Mouse (Mus musculus): ENCODE data around the gene Hist2h2ab. TPM values are rescaled to one million over a fixed set of nuclear protein-coding genes. Genes with fewer than 3 reads are reported as not detected.

Hist2h2ab gene
- polyA plus RNA-seq, 2 experiments = 0.99 to 1.7 TPM

DNA sequence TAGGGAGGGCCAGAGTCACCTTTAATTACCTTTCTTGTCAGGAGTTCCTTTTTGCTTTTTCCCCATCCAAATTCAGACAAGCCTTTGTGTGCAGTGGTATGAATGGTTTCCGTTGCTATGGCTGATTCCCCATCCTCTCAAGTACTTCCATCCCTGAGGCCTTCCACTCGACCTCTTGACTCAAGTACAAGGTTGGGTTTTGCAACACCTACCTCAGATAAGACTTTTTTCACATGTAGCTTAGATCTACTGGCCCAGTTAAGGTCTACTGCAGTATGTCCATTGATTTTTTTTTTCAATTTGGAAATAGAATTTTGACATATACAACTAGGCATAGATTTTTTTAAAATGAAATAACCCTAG is 12.1 kb downstream of the Hist2h2ab start:
- no peaks in the 10 kb centered on the region for H3K27me3 ChIP-seq (ENCODE audit: control insufficient read depth, insufficient read depth, low read length)
- no peak for TF ChIP-seq POLR2A (IDR thresholded peaks at IDR 0.05; ENCODE audit: borderline replicate concordance, extremely low read depth, insufficient read depth, insufficient read length)
- no peak for DNase-seq (ENCODE audit: low spot score)
- H3K4me2 ChIP-seq (replicated peaks; ENCODE audit: low read depth, low read length, severe bottlenecking) = no peak overlapping the region
- no peak overlapping the region for H3K9ac ChIP-seq (ENCODE audit: low read depth, low read length, severe bottlenecking)
- H3K4me1 ChIP-seq (ENCODE audit: control insufficient read depth, insufficient read depth, low read length) = no peaks in the 10 kb centered on the region
- no peak overlapping the region for H3K27ac ChIP-seq (replicated peaks; ENCODE audit: low read depth, low read length)
- no peak for ATAC-seq (ENCODE audit: low FRiP score, low read depth)
- 60% methylated on average over 2 of the region's 2 CpGs for WGBS
- H3K9me3 ChIP-seq (ENCODE audit: control insufficient read depth, low read length) = no peaks in the 10 kb centered on the region
- no peaks in the 10 kb centered on the region for H3K36me3 ChIP-seq (ENCODE audit: control insufficient read depth, insufficient read depth, low read length)
- H3K4me3 ChIP-seq (replicated peaks; ENCODE audit: low read length) = no peak overlapping the region

DNA sequence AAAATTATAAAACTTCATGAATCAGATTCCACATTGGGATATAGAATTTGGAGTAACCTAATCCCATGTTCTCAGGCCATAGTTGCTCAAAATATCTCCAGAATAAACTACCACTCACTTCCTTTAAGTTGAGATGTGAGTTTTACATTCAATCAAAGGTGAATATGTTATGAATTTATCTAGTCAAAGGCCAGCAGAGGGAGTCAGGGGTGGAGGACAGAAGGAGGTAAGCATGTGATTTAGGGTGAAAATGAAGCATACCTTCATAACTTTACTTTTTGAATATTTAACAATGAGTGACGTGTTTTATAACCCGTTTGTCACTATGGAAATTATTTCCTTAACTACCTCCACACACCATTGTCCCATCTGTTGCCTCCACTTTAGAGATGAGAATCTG is 15.2 kb downstream of the Hist2h2ab start:
- Histone ChIP-seq H3K27ac (replicated peaks; ENCODE audit: low read depth, low read length) (no peak overlapping the region), H3K4me1 (ENCODE audit: control insufficient read depth, insufficient read depth, low read length) (peaks cover 2% of the 10 kb centered on the region; the same call in 1 of the 2 replicates), H3K9me3 (ENCODE audit: control insufficient read depth, low read length) (no peaks in the 10 kb centered on the region), H3K27me3 (ENCODE audit: control insufficient read depth, insufficient read depth, low read length) (no peaks in the 10 kb centered on the region), H3K4me3 (replicated peaks; ENCODE audit: low read length) (no peak overlapping the region), H3K9ac (ENCODE audit: low read depth, low read length, severe bottlenecking) (no peak overlapping the region), H3K36me3 (ENCODE audit: control insufficient read depth, insufficient read depth, low read length) (no peaks in the 10 kb centered on the region), H3K4me2 (replicated peaks; ENCODE audit: low read depth, low read length, severe bottlenecking) (no peak overlapping the region)
- no peak for TF ChIP-seq POLR2A (IDR thresholded peaks at IDR 0.05; ENCODE audit: borderline replicate concordance, extremely low read depth, insufficient read depth, insufficient read length)
- DNase-seq (ENCODE audit: low spot score) (no peak), ATAC-seq (ENCODE audit: low FRiP score, low read depth) (no peak)
- WGBS = 84% methylated on average over 2 of the region's 2 CpGs

DNA sequence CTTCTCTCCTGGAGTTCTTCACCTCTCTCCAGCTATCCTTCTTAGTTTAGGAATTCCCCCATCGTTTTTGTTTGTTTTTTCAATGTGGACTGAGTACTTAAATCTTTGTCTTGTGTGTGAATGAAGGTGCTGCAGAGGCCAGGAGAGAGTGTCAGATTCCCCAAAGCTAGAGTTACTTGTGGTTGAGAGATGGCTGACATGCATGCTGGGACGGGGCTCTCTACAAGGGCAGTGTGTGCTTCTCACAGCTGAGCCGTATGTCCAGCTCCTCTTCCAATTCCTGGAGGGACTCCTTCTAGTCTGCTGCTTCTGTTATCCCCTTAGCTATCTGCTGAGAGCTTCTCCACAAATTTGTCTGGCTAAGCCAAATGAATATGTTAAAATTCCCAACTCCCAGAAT is 16.2 kb downstream of the Hist2h2ab start:
- Histone ChIP-seq H3K9ac (ENCODE audit: low read depth, low read length, severe bottlenecking) (no peak overlapping the region), H3K4me1 (ENCODE audit: control insufficient read depth, insufficient read depth, low read length) (peaks cover 4% of the 10 kb centered on the region; the same call in 1 of the 2 replicates), H3K27me3 (ENCODE audit: control insufficient read depth, insufficient read depth, low read length) (no peaks in the 10 kb centered on the region), H3K27ac (replicated peaks; ENCODE audit: low read depth, low read length) (no peak overlapping the region), H3K4me3 (replicated peaks; ENCODE audit: low read length) (no peak overlapping the region), H3K9me3 (ENCODE audit: control insufficient read depth, low read length) (no peaks in the 10 kb centered on the region), H3K36me3 (ENCODE audit: control insufficient read depth, insufficient read depth, low read length) (no peaks in the 10 kb centered on the region), H3K4me2 (replicated peaks; ENCODE audit: low read depth, low read length, severe bottlenecking) (no peak overlapping the region)
- DNase-seq (ENCODE audit: low spot score) = no peak
- TF ChIP-seq POLR2A (IDR thresholded peaks at IDR 0.05; ENCODE audit: borderline replicate concordance, extremely low read depth, insufficient read depth, insufficient read length) = no peak
- whole genome bisulfite sequencing = 69% methylated on average over 3 of the region's 3 CpGs
- ATAC-seq (ENCODE audit: low FRiP score, low read depth) = no peak

DNA sequence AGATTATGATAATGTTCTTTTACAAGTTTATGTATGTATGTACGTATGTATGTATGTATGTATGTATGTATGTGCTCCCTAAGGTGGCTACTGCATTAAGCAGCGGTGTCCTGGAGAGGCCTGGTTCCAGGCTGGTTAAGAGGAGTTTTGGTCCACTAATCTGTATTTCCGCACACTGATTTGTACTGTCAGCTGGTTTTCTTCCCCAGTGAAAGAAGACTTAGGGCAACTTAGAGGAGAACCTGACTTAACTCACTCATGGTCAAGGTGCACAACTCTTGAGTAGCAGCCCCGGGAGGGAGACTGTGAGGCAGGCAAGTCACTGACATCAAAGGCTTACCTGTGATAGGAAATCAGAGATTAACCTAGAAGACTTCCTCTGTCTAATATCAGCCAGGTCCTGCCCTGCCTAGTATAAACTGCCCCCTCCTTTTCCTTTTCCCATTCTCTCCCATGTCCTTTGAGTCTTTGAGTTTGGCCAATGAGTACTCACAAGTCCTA is 17.2 kb downstream of the Hist2h2ab start:
- H3K4me1 ChIP-seq (ENCODE audit: control insufficient read depth, insufficient read depth, low read length) = peaks cover 7% of the 10 kb centered on the region; the same call in 1 of the 2 replicates
- H3K27me3 ChIP-seq (ENCODE audit: control insufficient read depth, insufficient read depth, low read length) = no peaks in the 10 kb centered on the region
- H3K9ac ChIP-seq (ENCODE audit: low read depth, low read length, severe bottlenecking) = no peak overlapping the region
- no peak overlapping the region for H3K27ac ChIP-seq (replicated peaks; ENCODE audit: low read depth, low read length)
- no peaks in the 10 kb centered on the region for H3K9me3 ChIP-seq (ENCODE audit: control insufficient read depth, low read length)
- H3K4me3 ChIP-seq (replicated peaks; ENCODE audit: low read length) = peak overlapping the region; percentile 41; the same call in 1 of the 2 replicates
- no peak for TF ChIP-seq POLR2A (IDR thresholded peaks at IDR 0.05; ENCODE audit: borderline replicate concordance, extremely low read depth, insufficient read depth, insufficient read length)
- WGBS = 76% methylated on average over 4 of the region's 4 CpGs
- ATAC-seq (ENCODE audit: low FRiP score, low read depth) (no peak), DNase-seq (ENCODE audit: low spot score) (no peak)
- peak overlapping the region; percentile 52 for H3K4me2 ChIP-seq (replicated peaks; ENCODE audit: low read depth, low read length, severe bottlenecking)
- H3K36me3 ChIP-seq (ENCODE audit: control insufficient read depth, insufficient read depth, low read length) = no peaks in the 10 kb centered on the region

DNA sequence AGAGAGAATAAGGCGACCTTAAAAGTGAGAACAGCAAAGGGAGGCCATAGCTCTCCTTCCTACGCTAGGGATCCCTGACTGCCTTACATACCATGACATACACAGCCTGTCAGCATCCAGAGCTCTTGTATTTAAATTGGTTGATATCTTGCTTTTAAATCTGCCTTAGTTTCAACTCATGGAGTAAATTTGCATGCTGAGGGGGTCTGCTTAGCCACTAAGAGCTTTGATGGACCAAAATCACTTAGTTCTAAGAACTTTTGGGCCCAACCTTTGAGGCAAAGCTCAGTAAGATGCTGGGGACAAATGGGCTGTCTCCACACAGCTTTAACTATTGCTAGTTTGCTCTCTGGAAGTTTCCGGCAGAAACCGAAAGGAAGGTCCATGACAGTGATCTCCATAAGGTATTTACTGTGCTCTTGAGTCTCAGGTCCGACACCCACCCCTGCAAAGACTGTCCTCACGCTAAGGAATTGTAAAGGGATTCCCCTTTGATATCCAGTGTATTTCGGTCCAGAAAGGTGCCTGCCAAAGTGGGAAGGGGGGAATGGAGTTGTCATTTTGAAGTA is 17.8 kb downstream of the Hist2h2ab start:
- H3K4me1 ChIP-seq (ENCODE audit: control insufficient read depth, insufficient read depth, low read length) = peaks cover 7% of the 10 kb centered on the region; the same call in 1 of the 2 replicates
- ATAC-seq (ENCODE audit: low FRiP score, low read depth) = no peak
- H3K9me3 ChIP-seq (ENCODE audit: control insufficient read depth, low read length) = no peaks in the 10 kb centered on the region
- H3K9ac ChIP-seq (ENCODE audit: low read depth, low read length, severe bottlenecking) = peak overlapping the region; percentile 66
- 19% methylated on average over 7 of the region's 7 CpGs for WGBS
- DNase-seq (ENCODE audit: low spot score) = no peak
- H3K27ac ChIP-seq (replicated peaks; ENCODE audit: low read depth, low read length) = peak overlapping the region; percentile 68
- 0 out of 2 replicates have a peak, but pooled peaks have one; percentile 39 for TF ChIP-seq POLR2A (IDR thresholded peaks at IDR 0.05; ENCODE audit: borderline replicate concordance, extremely low read depth, insufficient read depth, insufficient read length)
- H3K4me2 ChIP-seq (replicated peaks; ENCODE audit: low read depth, low read length, severe bottlenecking) = peak overlapping the region; percentile 52
- H3K4me3 ChIP-seq (replicated peaks; ENCODE audit: low read length) = peak overlapping the region; percentile 41
- H3K36me3 ChIP-seq (ENCODE audit: control insufficient read depth, insufficient read depth, low read length) = no peaks in the 10 kb centered on the region
- H3K27me3 ChIP-seq (ENCODE audit: control insufficient read depth, insufficient read depth, low read length) = no peaks in the 10 kb centered on the region

Measured in limb, embryonic 14.5 days (tissue).